Mouse (Mus musculus): ENCODE data around the gene Hdac11. TPM values are rescaled to one million over a fixed set of nuclear protein-coding genes. Genes with fewer than 3 reads are reported as not detected.
A peak's percentile ranks its signal among the peaks of the same experiment; 100 is the strongest.

The Hdac11 gene
- total RNA-seq, 4 experiments from 2014 or later: 9.8 to 26.5 (median 20.6) TPM

GRCm38 (mm10) chr6:91171396-91171895 is 15.0 kb downstream of the Hdac11 start:
- no peak for DNase-seq

GRCm38 (mm10) chr6:91172381-91172780 is 15.9 kb downstream of the Hdac11 start:
- no peak for DNase-seq

GRCm38 (mm10) chr6:91173221-91173880 is 16.9 kb downstream of the Hdac11 start:
- peak; percentile 27 for DNase-seq

GRCm38 (mm10) chr6:91174211-91174610 is 17.7 kb downstream of the Hdac11 start:
- DNase-seq: no peak

- no peak for DNase-seq
Measured at GRCm38 (mm10) chr6:91180767-91181171, 24.3 kb downstream of the Hdac11 start.

- DNase-seq: peak; percentile 42
Measured at GRCm38 (mm10) chr6:91181320-91181719, 24.9 kb downstream of the Hdac11 start.

- DNase-seq: no peak
Measured at GRCm38 (mm10) chr6:91182075-91182490, 25.6 kb downstream of the Hdac11 start.

- DNase-seq: no peak
Measured at GRCm38 (mm10) chr6:91183041-91183440, 26.6 kb downstream of the Hdac11 start.

- DNase-seq: no peak
Measured at GRCm38 (mm10) chr6:91183980-91184379, 27.5 kb downstream of the Hdac11 start.

- no peak for DNase-seq
Measured at GRCm38 (mm10) chr6:91184776-91185175, 28.3 kb downstream of the Hdac11 start.

GRCm38 (mm10) chr6:91185502-91185901 is 29.0 kb downstream of the Hdac11 start:
- no peak for DNase-seq

GRCm38 (mm10) chr6:91186161-91186931 is 29.9 kb downstream of the Hdac11 start:
- no peak for DNase-seq

- DNase-seq: no peak
Measured at GRCm38 (mm10) chr6:91186934-91187333, 30.5 kb downstream of the Hdac11 start.

- no peak for DNase-seq
Measured at GRCm38 (mm10) chr6:91187871-91188270, 31.4 kb downstream of the Hdac11 start.

- DNase-seq: no peak
Measured at GRCm38 (mm10) chr6:91189971-91190370, 33.5 kb downstream of the Hdac11 start.

GRCm38 (mm10) chr6:91191465-91191864 is 35.0 kb downstream of the Hdac11 start:
- no peak for DNase-seq

GRCm38 (mm10) chr6:91192421-91192820 is 36.0 kb downstream of the Hdac11 start:
- no peak for DNase-seq

- DNase-seq: no peak
Measured at GRCm38 (mm10) chr6:91192851-91193545, 36.5 kb downstream of the Hdac11 start.

- no peak for DNase-seq
Measured at GRCm38 (mm10) chr6:91198456-91198855, 42.0 kb downstream of the Hdac11 start.

- DNase-seq: no peak
Measured at GRCm38 (mm10) chr6:91200429-91201188, 44.1 kb downstream of the Hdac11 start.

GRCm38 (mm10) chr6:91201881-91202341 is 45.4 kb downstream of the Hdac11 start:
- DNase-seq: no peak

- DNase-seq: no peak
Measured at GRCm38 (mm10) chr6:91202571-91202970, 46.1 kb downstream of the Hdac11 start.

Data from adrenal gland, adult 8-10 months (tissue).